Mouse (Mus musculus) heart, embryonic 12.5 days (tissue): ENCODE measurements around the gene Sesn1. TPM values are rescaled to one million over a fixed set of nuclear protein-coding genes. Genes with fewer than 3 reads are reported as not detected.

Experiments used
- ATAC-seq: fragments of 200-750 bp; cut with Nextera tagmentation; 2 replicates; pipeline ENCODE4 v1.8.0; 2017; ENCODE audit warnings: moderate TSS enrichment, moderate library complexity; ENCODE audit not compliant: insufficient number of reproducible peaks, low FRiP score
- H3K27ac ChIP-seq: fragments of 300-500 bp; sonication (generic); 2 replicates; pipeline ENCODE4 v1.5.1; 2016; ENCODE audit warnings: mild to moderate bottlenecking, moderate library complexity; ENCODE audit not compliant: poor library complexity, severe bottlenecking
- H3K27me3 ChIP-seq: fragments of 300-500 bp; sonication (generic); replicated peaks from 2 replicates; pipeline ENCODE4 v1.6.1; 2016; ENCODE audit warnings: mild to moderate bottlenecking, moderate library complexity
- H3K36me3 ChIP-seq: fragments of 300-500 bp; sonication (generic); 2 replicates; pipeline ENCODE4 v1.6.1; 2016; ENCODE audit warnings: mild to moderate bottlenecking, moderate library complexity
- H3K4me1 ChIP-seq: fragments of 300-500 bp; sonication (generic); replicated peaks from 2 replicates; pipeline ENCODE4 v1.6.1; 2016; ENCODE audit warnings: mild to moderate bottlenecking
- H3K4me2 ChIP-seq: fragments of 300-500 bp; sonication (generic); 2 replicates; pipeline ENCODE4 v1.6.1; 2016; ENCODE audit warnings: mild to moderate bottlenecking, moderate library complexity
- H3K4me3 ChIP-seq: fragments of 300-500 bp; sonication (generic); 2 replicates; pipeline ENCODE4 v1.5.1; 2016; ENCODE audit warnings: mild to moderate bottlenecking
- H3K9ac ChIP-seq: fragments of 300-500 bp; sonication (generic); 2 replicates; pipeline ENCODE4 v1.6.1; 2016; ENCODE audit warnings: mild to moderate bottlenecking, moderate library complexity
- H3K9me3 ChIP-seq: fragments of 300-500 bp; sonication (generic); replicated peaks from 2 replicates; pipeline ENCODE4 v1.6.1; 2016; ENCODE audit warnings: mild to moderate bottlenecking, moderate library complexity
- WGBS: fragments of 180-500 bp; shearing (Covaris S2); methylation state at CpG from one replicate; pipeline ENCODE4 v1.1.7; 2016; 5-methylcytosine and 5-hydroxymethylcytosine counted together
- polyA plus RNA-seq: library from polyadenylated mRNA; unstranded; fragments of >200 nt; fragmentation: Nextera tagmentation; extraction: Ambion mirVana; gene quantifications from 2 replicates; pipeline ENCODE4 v1.2.1, GENCODE M21; 2016

The Sesn1 gene
- 27.8 and 28.6 TPM in 2 replicates for polyA plus RNA-seq

- Histone ChIP-seq H3K4me3 (peak within 1 kb of the TSS; percentile 65), H3K27ac (peak within 1 kb of the TSS; percentile 94), H3K4me2 (peak within 1 kb of the TSS; percentile 84), H3K9me3 (no peaks in the 10 kb centered on the region), H3K36me3 (no peaks in the 10 kb centered on the region), H3K4me1 (peaks cover 28% of the 10 kb centered on the region), H3K27me3 (no peaks in the 10 kb centered on the region), H3K9ac (peak within 1 kb of the TSS; percentile 75)
- ATAC-seq: peak; percentile 97
- under 1% methylated on average over 64 of the region's 69 CpGs for WGBS
Observed at GRCm38 (mm10) chr10:41809771-41810563, at the start of gene Sesn1, which contains the start of gene Cep57l1. Sesn1 (plus strand) TSS chr10:41809935. Cep57l1 (minus strand) TSS chr10:41809871.

GRCm38 (mm10) chr10:41760866-41761265, 48.9 kb upstream of the Sesn1 start:
- WGBS: 47% methylated on average over 3 of the region's 3 CpGs
- H3K27me3 ChIP-seq: no peaks in the 10 kb centered on the region
- peaks cover 16% of the 10 kb centered on the region for H3K4me1 ChIP-seq
- no peak for ATAC-seq
- H3K4me3 ChIP-seq: no peak overlapping the region
- no peak overlapping the region for H3K9ac ChIP-seq
- H3K27ac ChIP-seq: no peak overlapping the region
- H3K36me3 ChIP-seq: no peaks in the 10 kb centered on the region
- no peak overlapping the region for H3K4me2 ChIP-seq
- no peaks in the 10 kb centered on the region for H3K9me3 ChIP-seq

GRCm38 (mm10) chr10:41763741-41764385, 45.9 kb upstream of the Sesn1 start:
- H3K9me3 ChIP-seq: no peaks in the 10 kb centered on the region
- ATAC-seq: no peak
- H3K4me2 ChIP-seq: no peak overlapping the region
- H3K27me3 ChIP-seq: no peaks in the 10 kb centered on the region
- no peak overlapping the region for H3K4me3 ChIP-seq
- H3K36me3 ChIP-seq: no peaks in the 10 kb centered on the region
- no peak overlapping the region for H3K9ac ChIP-seq
- WGBS: 83% methylated on average over 3 of the region's 3 CpGs
- no peak overlapping the region for H3K27ac ChIP-seq
- peaks cover 12% of the 10 kb centered on the region for H3K4me1 ChIP-seq

GRCm38 (mm10) chr10:41765586-41765985, 44.1 kb upstream of the Sesn1 start:
- Histone ChIP-seq H3K4me3 (no peak overlapping the region), H3K27ac (no peak overlapping the region)
- no peak for ATAC-seq

GRCm38 (mm10) chr10:41766280-41766679, 43.5 kb upstream of the Sesn1 start:
- Histone ChIP-seq H3K36me3 (no peaks in the 10 kb centered on the region), H3K27ac (no peak overlapping the region), H3K9ac (no peak overlapping the region), H3K4me2 (no peak overlapping the region), H3K27me3 (no peaks in the 10 kb centered on the region), H3K4me1 (peaks cover 3% of the 10 kb centered on the region), H3K4me3 (no peak overlapping the region), H3K9me3 (no peaks in the 10 kb centered on the region)
- ATAC-seq: no peak
- 63% methylated on average over 4 of the region's 4 CpGs for WGBS

More at GRCm38 (mm10) chr10:41765586-41765985, 44.1 kb upstream of the Sesn1 start:
- Histone ChIP-seq H3K9ac (no peak overlapping the region), H3K36me3 (no peaks in the 10 kb centered on the region), H3K9me3 (no peaks in the 10 kb centered on the region), H3K4me2 (no peak overlapping the region), H3K27me3 (no peaks in the 10 kb centered on the region), H3K4me1 (peaks cover 8% of the 10 kb centered on the region)
- WGBS: 93% methylated on average over 4 of the region's 4 CpGs

GRCm38 (mm10) chr10:41767254-41767653, 42.5 kb upstream of the Sesn1 start:
- H3K4me2 ChIP-seq: no peak overlapping the region
- H3K27me3 ChIP-seq: no peaks in the 10 kb centered on the region
- H3K27ac ChIP-seq: no peak overlapping the region
- no peak overlapping the region for H3K9ac ChIP-seq
- H3K4me1 ChIP-seq: peaks cover 3% of the 10 kb centered on the region
- 89% methylated on average over 6 of the region's 6 CpGs for WGBS
- no peaks in the 10 kb centered on the region for H3K36me3 ChIP-seq
- H3K9me3 ChIP-seq: no peaks in the 10 kb centered on the region
- no peak for ATAC-seq
- H3K4me3 ChIP-seq: no peak overlapping the region

- Histone ChIP-seq H3K27ac (no peak overlapping the region), H3K4me1 (no peaks in the 10 kb centered on the region), H3K9me3 (peaks cover 6% of the 10 kb centered on the region; the same call in 1 of the 2 replicates), H3K9ac (no peak overlapping the region), H3K27me3 (no peaks in the 10 kb centered on the region), H3K36me3 (peaks cover 11% of the 10 kb centered on the region), H3K4me2 (no peak overlapping the region), H3K4me3 (no peak overlapping the region)
- ATAC-seq: no peak
- 92% methylated on average over 6 of the region's 6 CpGs for WGBS
Observed at GRCm38 (mm10) chr10:41792375-41792774, 17.4 kb upstream of the Sesn1 start.

- Histone ChIP-seq H3K9me3 (peaks cover 5% of the 10 kb centered on the region; the same call in 1 of the 2 replicates), H3K4me2 (no peak overlapping the region), H3K4me3 (no peak overlapping the region), H3K36me3 (peaks cover 54% of the 10 kb centered on the region), H3K9ac (no peak overlapping the region), H3K4me1 (no peaks in the 10 kb centered on the region), H3K27me3 (no peaks in the 10 kb centered on the region), H3K27ac (no peak overlapping the region)
- 93% methylated on average over 8 of the region's 8 CpGs for WGBS
- ATAC-seq: no peak
Observed at GRCm38 (mm10) chr10:41797253-41797652, 12.5 kb upstream of the Sesn1 start.

GRCm38 (mm10) chr10:41803467-41803866, 6.3 kb upstream of the Sesn1 start:
- 94% methylated on average over 8 of the region's 8 CpGs for WGBS
- Histone ChIP-seq H3K36me3 (peaks cover 39% of the 10 kb centered on the region), H3K4me3 (no peak overlapping the region), H3K27me3 (no peaks in the 10 kb centered on the region), H3K4me2 (no peak overlapping the region), H3K4me1 (0 out of 2 replicates have a peak, but pooled peaks cover 2% of the 10 kb centered on the region), H3K9me3 (0 out of 2 replicates have a peak, but pooled peaks cover 6% of the 10 kb centered on the region), H3K27ac (no peak overlapping the region), H3K9ac (no peak overlapping the region)
- ATAC-seq: no peak

GRCm38 (mm10) chr10:41804711-41805110, 5.0 kb upstream of the Sesn1 start:
- Histone ChIP-seq H3K36me3 (peaks cover 32% of the 10 kb centered on the region), H3K4me1 (0 out of 2 replicates have a peak, but pooled peaks cover 4% of the 10 kb centered on the region), H3K4me3 (no peak overlapping the region), H3K4me2 (no peak overlapping the region), H3K27ac (no peak overlapping the region), H3K27me3 (no peaks in the 10 kb centered on the region), H3K9ac (no peak overlapping the region), H3K9me3 (0 out of 2 replicates have a peak, but pooled peaks cover 6% of the 10 kb centered on the region)
- no peak for ATAC-seq
- WGBS: 90% methylated on average over 3 of the region's 3 CpGs

GRCm38 (mm10) chr10:41805729-41806355, 3.9 kb upstream of the Sesn1 start:
- H3K27me3 ChIP-seq: no peaks in the 10 kb centered on the region
- 87% methylated on average over 2 of the region's 2 CpGs for WGBS
- 0 out of 2 replicates have a peak, but pooled peaks cover 4% of the 10 kb centered on the region for H3K9me3 ChIP-seq
- no peak overlapping the region for H3K9ac ChIP-seq
- no peak overlapping the region for H3K4me3 ChIP-seq
- 0 out of 2 replicates have a peak, but pooled peaks cover 4% of the 10 kb centered on the region for H3K4me1 ChIP-seq
- no peak overlapping the region for H3K4me2 ChIP-seq
- peaks cover 21% of the 10 kb centered on the region for H3K36me3 ChIP-seq
- H3K27ac ChIP-seq: no peak overlapping the region
- no peak for ATAC-seq
